Mouse (Mus musculus) heart, adult 2 months (tissue): ENCODE results near the gene Rundc1.
"Not testable (repeated sequence)": the region's sequence is repeated elsewhere in the genome, so short reads cannot be mapped to it uniquely, and the experiment has no call there.

Experiments
- CTCF ChIP-seq: fragments of 200-600 bp; IDR thresholded peaks from 2 replicates; pipeline ENCODE4 v1.8.1; 2022; ENCODE audit warnings: antibody characterized with exemption, mild to moderate bottlenecking, moderate library complexity
- POLR2A ChIP-seq: fragments of 200-500 bp; IDR thresholded peaks from 2 replicates; pipeline ENCODE4 v1.6.1; 2011; ENCODE audit warnings: mild to moderate bottlenecking, low read depth, low read length, control low read depth; ENCODE audit not compliant: insufficient read depth

DNA sequence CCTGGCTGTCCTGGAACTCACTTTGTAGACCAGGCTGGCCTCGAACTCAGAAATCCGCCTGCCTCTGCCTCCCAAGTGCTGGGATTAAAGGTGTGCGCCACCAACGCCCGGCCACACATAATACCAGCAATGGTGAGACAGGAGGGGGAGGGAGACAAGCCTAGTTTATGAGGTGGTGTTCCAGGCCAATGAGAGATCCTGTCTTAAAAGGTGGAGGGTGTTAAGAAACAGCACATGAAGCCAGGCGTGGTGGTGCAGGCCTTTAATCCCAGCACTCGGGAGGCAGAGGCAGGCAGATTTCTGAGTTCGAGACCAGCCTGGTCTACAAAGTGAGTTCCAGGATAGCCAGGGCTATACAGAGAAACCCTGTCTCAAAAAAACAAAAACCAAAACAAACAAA is 46.7 kb upstream of the Rundc1 start:
- TF ChIP-seq CTCF, POLR2A: not testable (repeated sequence)
